Mouse (Mus musculus): ENCODE measurements at regions not wholly inside any gene's neighbourhood (a gene's known extent, or its start where the extent isn't known, plus 50 kb on each side); places are given as distances from the start of the nearest gene placed in this dataset.

DNA sequence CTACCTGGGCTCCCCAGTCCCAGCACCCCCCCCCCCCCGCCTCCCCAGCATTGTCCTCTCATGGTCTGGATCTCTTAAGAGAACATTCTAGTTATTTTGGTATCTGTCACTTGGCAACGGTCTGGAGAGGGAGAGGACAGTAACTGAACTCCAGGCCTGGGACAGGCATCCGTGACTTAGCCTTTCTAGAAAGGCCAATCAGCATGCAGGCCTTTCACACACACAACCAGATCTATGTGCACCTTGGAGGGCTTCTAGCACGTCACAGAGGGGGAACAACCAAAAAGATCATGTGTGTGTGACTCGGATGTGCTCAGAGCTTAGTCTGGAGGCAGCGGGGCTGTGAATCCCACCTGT, 117.6 kb upstream of the Klf14 start:
- ATAC-seq (replicated peaks; ENCODE audit: low FRiP score, low TSS enrichment, low read depth) (no peak), DNase-seq (ENCODE audit: low spot score) (no peak)
- Histone ChIP-seq H3K4me2 (ENCODE audit: low read length) (no peak overlapping the region), H3K4me3 (ENCODE audit: low read depth, low read length) (no peak overlapping the region), H3K36me3 (ENCODE audit: control insufficient read depth, insufficient read depth, low read length) (no peaks in the 10 kb centered on the region), H3K9ac (ENCODE audit: low read length) (no peak overlapping the region), H3K27me3 (replicated peaks; ENCODE audit: control insufficient read depth, insufficient read depth, low read length) (no peaks in the 10 kb centered on the region), H3K9me3 (ENCODE audit: control insufficient read depth, low read length) (no peaks in the 10 kb centered on the region), H3K4me1 (replicated peaks; ENCODE audit: control insufficient read depth, insufficient read depth, low read length) (peaks cover 30% of the 10 kb centered on the region), H3K27ac (ENCODE audit: low read depth) (no peak overlapping the region)
- WGBS: 81% methylated on average over 6 of the region's 6 CpGs

DNA sequence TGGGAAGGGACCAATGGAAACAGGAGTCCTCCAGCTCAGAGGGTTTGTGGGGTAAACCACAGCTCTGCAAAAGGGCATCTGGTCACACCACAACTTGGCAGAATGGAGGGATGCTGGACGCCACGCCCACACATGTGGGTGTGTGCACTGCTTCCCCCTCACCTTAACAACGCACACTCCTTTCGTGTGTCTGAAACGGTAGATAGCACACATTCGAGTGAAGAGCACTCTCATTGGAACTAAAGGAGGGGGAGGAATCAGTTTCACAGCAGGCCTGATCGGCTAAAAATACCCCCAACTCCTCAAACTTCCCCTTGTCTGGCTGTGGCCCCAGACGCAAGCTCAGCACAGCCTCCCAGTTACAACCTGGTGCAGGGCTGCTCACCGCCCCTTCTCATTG, 118.3 kb upstream of the Klf14 start:
- no peak overlapping the region for H3K4me3 ChIP-seq (ENCODE audit: low read depth, low read length)
- no peaks in the 10 kb centered on the region for H3K9me3 ChIP-seq (ENCODE audit: control insufficient read depth, low read length)
- H3K27me3 ChIP-seq (replicated peaks; ENCODE audit: control insufficient read depth, insufficient read depth, low read length): no peaks in the 10 kb centered on the region
- H3K4me1 ChIP-seq (replicated peaks; ENCODE audit: control insufficient read depth, insufficient read depth, low read length): peaks cover 35% of the 10 kb centered on the region
- 68% methylated on average over 9 of the region's 9 CpGs for WGBS
- DNase-seq (ENCODE audit: low spot score) (no peak), ATAC-seq (replicated peaks; ENCODE audit: low FRiP score, low TSS enrichment, low read depth) (no peak)
- no peaks in the 10 kb centered on the region for H3K36me3 ChIP-seq (ENCODE audit: control insufficient read depth, insufficient read depth, low read length)
- H3K9ac ChIP-seq (ENCODE audit: low read length): no peak overlapping the region
- peak overlapping the region; percentile 57; the same call in 1 of the 2 replicates for H3K27ac ChIP-seq (ENCODE audit: low read depth)
- no peak overlapping the region for H3K4me2 ChIP-seq (ENCODE audit: low read length)

DNA sequence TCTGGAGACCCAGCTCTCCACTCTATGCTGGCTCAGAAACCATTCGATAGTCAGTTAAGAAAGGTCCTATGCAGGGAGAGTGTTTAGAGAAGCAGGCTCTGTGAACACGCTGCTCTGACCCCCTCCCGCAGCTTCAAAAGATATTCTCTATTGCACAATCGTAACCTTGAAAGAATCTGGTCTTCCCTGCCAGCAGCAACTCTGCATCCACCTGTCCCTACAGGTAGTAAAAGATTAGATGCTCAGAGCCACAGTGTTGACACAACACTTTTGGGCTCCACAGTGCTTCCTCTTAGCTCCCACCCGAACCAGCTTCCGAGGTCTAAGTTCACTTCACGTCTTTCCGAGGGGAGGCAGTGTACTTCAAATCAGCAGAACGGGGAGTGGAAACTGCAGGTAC, 118.9 kb upstream of the Klf14 start:
- Histone ChIP-seq H3K4me3 (ENCODE audit: low read depth, low read length) (no peak overlapping the region), H3K9ac (ENCODE audit: low read length) (no peak overlapping the region), H3K4me2 (ENCODE audit: low read length) (no peak overlapping the region), H3K4me1 (replicated peaks; ENCODE audit: control insufficient read depth, insufficient read depth, low read length) (peaks cover 35% of the 10 kb centered on the region), H3K9me3 (ENCODE audit: control insufficient read depth, low read length) (no peaks in the 10 kb centered on the region), H3K27ac (ENCODE audit: low read depth) (peak overlapping the region; percentile 57; the same call in 1 of the 2 replicates), H3K27me3 (replicated peaks; ENCODE audit: control insufficient read depth, insufficient read depth, low read length) (no peaks in the 10 kb centered on the region), H3K36me3 (ENCODE audit: control insufficient read depth, insufficient read depth, low read length) (no peaks in the 10 kb centered on the region)
- DNase-seq (ENCODE audit: low spot score): no peak
- WGBS: 54% methylated on average over 9 of the region's 9 CpGs
- ATAC-seq (replicated peaks; ENCODE audit: low FRiP score, low TSS enrichment, low read depth): peak; percentile 48

DNA sequence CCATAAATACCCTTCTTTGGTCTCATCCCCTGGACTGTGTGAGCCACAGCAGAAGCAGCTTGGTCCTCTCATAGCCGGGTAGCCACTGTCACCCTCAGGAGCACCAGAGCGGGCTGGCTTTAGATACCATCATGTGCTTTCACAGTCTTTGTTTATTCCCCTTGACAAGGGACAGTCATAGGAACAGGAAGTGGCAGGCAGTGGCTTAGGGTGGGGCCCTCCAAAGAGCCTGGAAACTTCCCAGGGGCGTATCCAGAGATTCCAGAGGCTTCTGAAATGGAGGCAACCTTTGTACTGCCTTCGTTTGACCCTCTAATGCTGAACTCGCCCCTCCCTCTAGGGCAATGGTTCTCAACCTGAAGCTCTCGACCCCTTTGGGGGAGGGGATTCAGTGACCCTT, 119.5 kb upstream of the Klf14 start:
- peak overlapping the region; percentile 57; the same call in 1 of the 2 replicates for H3K27ac ChIP-seq (ENCODE audit: low read depth)
- no peaks in the 10 kb centered on the region for H3K9me3 ChIP-seq (ENCODE audit: control insufficient read depth, low read length)
- H3K4me2 ChIP-seq (ENCODE audit: low read length): no peak overlapping the region
- H3K4me3 ChIP-seq (ENCODE audit: low read depth, low read length): no peak overlapping the region
- WGBS: 57% methylated on average over 6 of the region's 6 CpGs
- ATAC-seq (replicated peaks; ENCODE audit: low FRiP score, low TSS enrichment, low read depth) (peak; percentile 9; the same call in 1 of the 2 replicates), DNase-seq (ENCODE audit: low spot score) (no peak)
- peaks cover 35% of the 10 kb centered on the region for H3K4me1 ChIP-seq (replicated peaks; ENCODE audit: control insufficient read depth, insufficient read depth, low read length)
- no peak overlapping the region for H3K9ac ChIP-seq (ENCODE audit: low read length)
- H3K36me3 ChIP-seq (ENCODE audit: control insufficient read depth, insufficient read depth, low read length): no peaks in the 10 kb centered on the region
- H3K27me3 ChIP-seq (replicated peaks; ENCODE audit: control insufficient read depth, insufficient read depth, low read length): no peaks in the 10 kb centered on the region

DNA sequence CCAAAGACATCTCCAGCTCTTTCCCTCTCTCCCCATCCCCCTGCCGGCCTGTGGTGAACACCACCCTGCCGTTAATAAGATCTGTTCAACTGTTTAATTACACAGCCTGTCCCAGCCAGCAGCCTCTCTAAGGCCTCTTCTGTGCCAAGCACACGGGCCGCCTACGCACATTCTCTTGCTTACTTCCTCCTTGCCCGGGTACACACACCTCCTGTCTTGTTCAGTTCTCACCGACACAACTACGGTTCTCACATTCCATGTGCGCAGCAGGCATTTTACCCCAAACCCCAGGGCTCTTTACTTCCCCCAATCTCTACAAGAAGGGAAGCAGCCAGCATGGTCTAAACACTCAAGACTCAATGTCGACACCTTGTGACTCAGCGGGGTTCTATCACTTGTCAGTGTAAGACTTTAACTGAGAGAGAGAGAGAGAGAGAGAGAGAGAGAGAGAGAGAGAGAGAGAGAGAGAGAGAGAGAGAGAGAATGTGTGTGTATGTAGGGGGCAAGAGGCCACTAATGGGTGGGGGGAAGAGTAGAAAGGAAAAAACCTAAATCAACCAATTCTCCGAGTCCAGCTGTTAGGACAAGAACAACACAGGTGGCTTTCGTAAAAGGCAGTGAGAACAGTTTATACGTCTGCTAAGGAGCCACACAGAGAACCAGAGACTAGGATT, 120.8 kb upstream of the Klf14 start:
- Histone ChIP-seq H3K27ac (ENCODE audit: low read depth) (no peak overlapping the region), H3K4me3 (ENCODE audit: low read depth, low read length) (no peak overlapping the region), H3K4me1 (replicated peaks; ENCODE audit: control insufficient read depth, insufficient read depth, low read length) (peaks cover 32% of the 10 kb centered on the region), H3K27me3 (replicated peaks; ENCODE audit: control insufficient read depth, insufficient read depth, low read length) (no peaks in the 10 kb centered on the region), H3K4me2 (ENCODE audit: low read length) (no peak overlapping the region), H3K36me3 (ENCODE audit: control insufficient read depth, insufficient read depth, low read length) (no peaks in the 10 kb centered on the region), H3K9me3 (ENCODE audit: control insufficient read depth, low read length) (no peaks in the 10 kb centered on the region), H3K9ac (ENCODE audit: low read length) (no peak overlapping the region)
- WGBS: 62% methylated on average over 14 of the region's 14 CpGs
- DNase-seq (ENCODE audit: low spot score) (no peak), ATAC-seq (replicated peaks; ENCODE audit: low FRiP score, low TSS enrichment, low read depth) (no peak)

DNA sequence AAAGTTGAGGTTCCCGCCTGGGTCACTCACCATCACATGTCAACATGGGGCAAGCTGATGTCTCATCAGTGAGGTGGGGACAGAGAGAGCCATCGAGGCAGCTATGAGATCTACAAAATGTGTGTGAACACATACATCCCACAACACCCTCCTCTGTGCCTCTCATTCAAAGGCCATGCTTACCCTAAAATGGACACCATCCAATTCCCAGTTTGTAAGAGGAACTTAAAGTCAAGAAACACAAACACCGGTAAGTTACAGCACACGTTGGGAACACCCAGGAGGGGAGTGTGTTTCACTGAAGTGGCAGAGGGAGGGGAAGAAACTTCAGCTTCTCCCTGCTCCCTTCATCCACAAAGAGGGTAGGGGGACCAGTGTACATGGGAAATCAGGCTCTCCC, 121.4 kb upstream of the Klf14 start:
- no peak for DNase-seq (ENCODE audit: low spot score)
- H3K9ac ChIP-seq (ENCODE audit: low read length): no peak overlapping the region
- H3K4me2 ChIP-seq (ENCODE audit: low read length): no peak overlapping the region
- H3K4me3 ChIP-seq (ENCODE audit: low read depth, low read length): no peak overlapping the region
- no peak overlapping the region for H3K27ac ChIP-seq (ENCODE audit: low read depth)
- no peaks in the 10 kb centered on the region for H3K36me3 ChIP-seq (ENCODE audit: control insufficient read depth, insufficient read depth, low read length)
- H3K27me3 ChIP-seq (replicated peaks; ENCODE audit: control insufficient read depth, insufficient read depth, low read length): no peaks in the 10 kb centered on the region
- WGBS: 67% methylated on average over 4 of the region's 4 CpGs
- H3K9me3 ChIP-seq (ENCODE audit: control insufficient read depth, low read length): no peaks in the 10 kb centered on the region
- no peak for ATAC-seq (replicated peaks; ENCODE audit: low FRiP score, low TSS enrichment, low read depth)
- peaks cover 27% of the 10 kb centered on the region for H3K4me1 ChIP-seq (replicated peaks; ENCODE audit: control insufficient read depth, insufficient read depth, low read length)

DNA sequence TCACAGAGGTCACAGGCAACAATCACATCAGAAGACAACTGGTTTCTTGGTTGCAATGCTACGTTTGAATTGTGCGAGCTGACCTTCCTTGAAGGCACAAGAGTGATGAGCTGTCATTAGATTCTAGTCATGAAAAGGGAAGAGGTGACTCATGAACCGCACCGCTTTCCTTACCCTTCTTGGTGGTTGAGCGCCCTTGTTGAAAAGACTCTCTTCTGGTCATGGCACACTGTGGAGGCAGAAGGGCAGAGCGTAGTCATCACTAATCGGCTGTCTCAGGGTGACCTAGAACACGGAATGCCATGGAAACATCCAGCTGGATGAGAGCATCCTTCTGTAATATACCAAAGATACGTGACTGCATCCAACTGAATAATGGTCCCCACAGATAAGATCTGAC, 121.8 kb upstream of the Klf14 start:
- DNase-seq (ENCODE audit: low spot score): no peak
- H3K4me2 ChIP-seq (ENCODE audit: low read length): no peak overlapping the region
- H3K4me3 ChIP-seq (ENCODE audit: low read depth, low read length): no peak overlapping the region
- H3K36me3 ChIP-seq (ENCODE audit: control insufficient read depth, insufficient read depth, low read length): no peaks in the 10 kb centered on the region
- no peak overlapping the region for H3K9ac ChIP-seq (ENCODE audit: low read length)
- WGBS: 95% methylated on average over 9 of the region's 9 CpGs
- no peak for ATAC-seq (replicated peaks; ENCODE audit: low FRiP score, low TSS enrichment, low read depth)
- H3K9me3 ChIP-seq (ENCODE audit: control insufficient read depth, low read length): no peaks in the 10 kb centered on the region
- no peaks in the 10 kb centered on the region for H3K27me3 ChIP-seq (replicated peaks; ENCODE audit: control insufficient read depth, insufficient read depth, low read length)
- H3K4me1 ChIP-seq (replicated peaks; ENCODE audit: control insufficient read depth, insufficient read depth, low read length): peaks cover 24% of the 10 kb centered on the region
- no peak overlapping the region for H3K27ac ChIP-seq (ENCODE audit: low read depth)

DNA sequence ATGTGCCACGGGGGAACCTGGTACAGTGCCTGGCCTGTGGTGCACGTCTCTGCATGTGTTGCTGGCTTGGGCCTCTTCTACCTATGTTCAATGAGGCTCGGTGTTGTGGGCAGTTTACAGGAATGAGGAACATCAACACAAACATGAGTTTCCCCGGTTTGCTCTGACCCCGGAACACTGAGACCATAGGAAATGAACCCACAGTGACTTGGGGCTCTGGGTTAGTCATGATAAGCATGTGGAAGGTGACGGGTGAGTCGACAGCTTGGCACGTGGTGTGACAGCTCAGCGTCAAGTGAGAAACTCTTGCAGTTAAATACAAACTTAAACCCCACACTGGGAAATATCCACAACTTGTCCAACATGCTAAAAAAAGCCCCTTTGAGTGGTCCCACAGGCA, 122.4 kb upstream of the Klf14 start:
- no peaks in the 10 kb centered on the region for H3K9me3 ChIP-seq (ENCODE audit: control insufficient read depth, low read length)
- H3K4me3 ChIP-seq (ENCODE audit: low read depth, low read length): no peak overlapping the region
- H3K27me3 ChIP-seq (replicated peaks; ENCODE audit: control insufficient read depth, insufficient read depth, low read length): no peaks in the 10 kb centered on the region
- DNase-seq (ENCODE audit: low spot score): no peak
- ATAC-seq (replicated peaks; ENCODE audit: low FRiP score, low TSS enrichment, low read depth): no peak
- no peak overlapping the region for H3K9ac ChIP-seq (ENCODE audit: low read length)
- H3K4me2 ChIP-seq (ENCODE audit: low read length): no peak overlapping the region
- peaks cover 21% of the 10 kb centered on the region for H3K4me1 ChIP-seq (replicated peaks; ENCODE audit: control insufficient read depth, insufficient read depth, low read length)
- H3K36me3 ChIP-seq (ENCODE audit: control insufficient read depth, insufficient read depth, low read length): no peaks in the 10 kb centered on the region
- no peak overlapping the region for H3K27ac ChIP-seq (ENCODE audit: low read depth)
- 94% methylated on average over 9 of the region's 9 CpGs for WGBS

DNA sequence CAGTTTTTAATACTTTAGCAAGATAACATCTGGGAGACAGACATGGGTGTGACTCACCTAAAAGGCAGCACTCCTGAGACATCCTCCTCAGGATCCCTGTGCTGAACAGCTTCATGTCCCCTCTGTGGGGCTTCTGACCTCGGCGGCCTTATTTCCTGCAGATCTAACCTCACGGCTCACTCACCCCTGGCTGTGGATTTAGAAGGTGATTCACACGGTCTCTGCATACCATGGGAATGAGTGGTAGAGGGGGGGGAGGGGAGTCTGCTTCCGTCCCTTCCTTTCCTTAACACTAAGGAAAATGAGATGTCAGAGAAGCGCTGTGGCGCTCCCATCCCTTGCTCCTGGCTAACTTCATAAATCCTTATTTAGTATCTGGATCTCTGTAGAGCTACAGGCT, 123.1 kb upstream of the Klf14 start:
- WGBS: 56% methylated on average over 7 of the region's 7 CpGs
- no peak for ATAC-seq (replicated peaks; ENCODE audit: low FRiP score, low TSS enrichment, low read depth)

More for the DNA sequence above, 123.1 kb upstream of the Klf14 start:
- no peak for DNase-seq (ENCODE audit: low spot score)
- H3K9me3 ChIP-seq (ENCODE audit: control insufficient read depth, low read length): no peaks in the 10 kb centered on the region
- no peak overlapping the region for H3K9ac ChIP-seq (ENCODE audit: low read length)
- H3K27ac ChIP-seq (ENCODE audit: low read depth): no peak overlapping the region
- no peaks in the 10 kb centered on the region for H3K27me3 ChIP-seq (replicated peaks; ENCODE audit: control insufficient read depth, insufficient read depth, low read length)
- H3K36me3 ChIP-seq (ENCODE audit: control insufficient read depth, insufficient read depth, low read length): no peaks in the 10 kb centered on the region
- H3K4me1 ChIP-seq (replicated peaks; ENCODE audit: control insufficient read depth, insufficient read depth, low read length): peaks cover 16% of the 10 kb centered on the region
- no peak overlapping the region for H3K4me3 ChIP-seq (ENCODE audit: low read depth, low read length)
- no peak overlapping the region for H3K4me2 ChIP-seq (ENCODE audit: low read length)

All from intestine, embryonic 14.5 days (tissue).